Mouse (Mus musculus) MEL (cell line): ENCODE results near the gene Tnnt2. TPM values are rescaled to one million over a fixed set of nuclear protein-coding genes. Genes with fewer than 3 reads are reported as not detected.

ENCODE experiments used
- DNase-seq: peaks from one replicate; pipeline ENCODE4 v3.0.0; 2011; ENCODE audit warnings: low read depth, low spot score
- H3K27ac ChIP-seq: 2 replicates; pipeline ENCODE4 v1.5.1; 2012; ENCODE audit warnings: low read depth, mild to moderate bottlenecking, control low read depth, low read length, moderate library complexity; ENCODE audit not compliant: control insufficient read depth
- H3K27me3 ChIP-seq, 2 experiments: fragments of 150-350 bp in 1 of 2; sonication (generic) in 1 of 2; 2 replicates each; pipeline ENCODE4 v1.6.1; 2012; ENCODE audit warnings: low read length in 2 of 2, mild to moderate bottlenecking in 2 of 2, improper control_type of control experiment in 1 of 2, moderate library complexity in 1 of 2; ENCODE audit not compliant: insufficient read depth in 2 of 2, control insufficient read depth in 1 of 2
- H3K36me3 ChIP-seq, 2 experiments: 2 replicates each; pipeline ENCODE4 v1.6.1; 2012 to 2014; ENCODE audit warnings: low read length in 2 of 2, improper control_type of control experiment in 1 of 2, inconsistent platforms in 1 of 2, mild to moderate bottlenecking in 1 of 2; ENCODE audit not compliant: insufficient read depth in 2 of 2, control insufficient read depth in 1 of 2
- H3K4me1 ChIP-seq, 2 experiments: fragments of 150-350 bp in 1 of 2; sonication (generic) in 1 of 2; 2 replicates each; pipeline ENCODE4 v1.6.1; 2012; ENCODE audit warnings: low read length in 2 of 2, improper control_type of control experiment in 1 of 2, mild to moderate bottlenecking in 1 of 2; ENCODE audit not compliant: insufficient read depth in 2 of 2, control insufficient read depth in 1 of 2
- H3K4me3 ChIP-seq, 2 experiments: fragments of 150-350 bp in 1 of 2; sonication (generic) in 1 of 2; 2 replicates each; pipeline ENCODE4 v1.5.1; 2012; ENCODE audit warnings: low read depth in 2 of 2, low read length in 2 of 2, mild to moderate bottlenecking in 2 of 2, moderate library complexity in 2 of 2, control low read depth in 1 of 2, improper control_type of control experiment in 1 of 2; ENCODE audit not compliant: control insufficient read depth in 1 of 2, insufficient read depth in 1 of 2
- H3K79me2 ChIP-seq: 2 replicates; pipeline ENCODE4 v1.6.1; 2012; ENCODE audit warnings: mild to moderate bottlenecking, low read length, moderate library complexity; ENCODE audit not compliant: control insufficient read depth, poor library complexity, insufficient read depth
- H3K9ac ChIP-seq: 2 replicates; pipeline ENCODE4 v1.6.1; 2012; ENCODE audit warnings: low read depth, mild to moderate bottlenecking, control low read depth, low read length, moderate library complexity; ENCODE audit not compliant: control insufficient read depth, poor library complexity, severe bottlenecking
- H3K9me3 ChIP-seq: fragments of 150-350 bp; sonication (generic); replicated peaks from 2 replicates; pipeline ENCODE4 v1.6.1; 2012; ENCODE audit warnings: mild to moderate bottlenecking, low read length, improper control_type of control experiment, moderate library complexity; ENCODE audit not compliant: insufficient read depth
- CHD1 ChIP-seq: IDR thresholded peaks from 2 replicates; pipeline ENCODE4 v1.6.1; 2012; ENCODE audit warnings: low read depth, mild to moderate bottlenecking, inconsistent platforms, low read length, improper control_type of control experiment
- CTCF ChIP-seq, 3 experiments: IDR thresholded peaks in 2 of 3; conservative IDR thresholded peaks in 1 of 3; 2 replicates each; pipeline ENCODE4 v1.5.1; 2011 to 2012; ENCODE audit warnings: low read length in 3 of 3, low read depth in 2 of 3, mild to moderate bottlenecking in 2 of 3, improper control_type of control experiment in 1 of 3, inconsistent platforms in 1 of 3, mixed read lengths in 1 of 3, moderate library complexity in 1 of 3; ENCODE audit not compliant: control insufficient read depth in 1 of 3, insufficient read depth in 1 of 3, poor library complexity in 1 of 3, severe bottlenecking in 1 of 3
- E2F4 ChIP-seq: IDR thresholded peaks from 2 replicates; pipeline ENCODE4 v1.6.1; 2011; ENCODE audit warnings: low read depth, low read length, improper control_type of control experiment, borderline replicate concordance
- EP300 ChIP-seq, 2 experiments: IDR thresholded peaks; 2 replicates each; pipeline ENCODE4 v1.6.1; 2011; ENCODE audit warnings: improper control_type of control experiment in 2 of 2, low read length in 2 of 2, low read depth in 1 of 2, mild to moderate bottlenecking in 1 of 2
- ETS1 ChIP-seq: IDR thresholded peaks from 2 replicates; pipeline ENCODE4 v1.6.1; 2012; ENCODE audit warnings: low read depth, mild to moderate bottlenecking, inconsistent platforms, low read length, improper control_type of control experiment, moderate library complexity
- HCFC1 ChIP-seq: IDR thresholded peaks from 2 replicates; pipeline ENCODE4 v1.6.1; 2012; ENCODE audit warnings: low read depth, mild to moderate bottlenecking, inconsistent platforms, low read length, improper control_type of control experiment, moderate library complexity
- KAT2A ChIP-seq: conservative IDR thresholded peaks from 2 replicates; pipeline ENCODE4 v1.6.1; 2012; ENCODE audit warnings: low read depth, low read length, improper control_type of control experiment, inconsistent platforms
- MAFK ChIP-seq: IDR thresholded peaks from 2 replicates; pipeline ENCODE4 v1.6.1; 2011; ENCODE audit warnings: low read depth, mild to moderate bottlenecking, low read length, improper control_type of control experiment, borderline replicate concordance
- MAX ChIP-seq: IDR thresholded peaks from 2 replicates; pipeline ENCODE4 v1.6.1; 2011; ENCODE audit warnings: low read length, improper control_type of control experiment
- MEF2A ChIP-seq: IDR thresholded peaks from 2 replicates; pipeline ENCODE4 v1.6.1; 2014; ENCODE audit warnings: low read depth, mild to moderate bottlenecking, inconsistent platforms, low read length, improper control_type of control experiment; ENCODE audit not compliant: poor library complexity, insufficient replicate concordance, severe bottlenecking; ENCODE audit errors: extremely low read depth
- NELFE ChIP-seq: IDR thresholded peaks from 2 replicates; pipeline ENCODE4 v1.6.1; 2011; ENCODE audit warnings: low read depth, low read length, improper control_type of control experiment
- POLR2AphosphoS2 ChIP-seq: IDR thresholded peaks from 2 replicates; pipeline ENCODE4 v1.6.1; 2011; ENCODE audit warnings: low read length, improper control_type of control experiment
- POLR2AphosphoS5 ChIP-seq: IDR thresholded peaks from 2 replicates; pipeline ENCODE4 v1.6.1; 2012; ENCODE audit warnings: low read depth, borderline replicate concordance, mild to moderate bottlenecking, inconsistent platforms, low read length, moderate library complexity, mixed read lengths
- SIN3A ChIP-seq: IDR thresholded peaks from 2 replicates; pipeline ENCODE4 v1.6.1; 2012; ENCODE audit warnings: low read length, improper control_type of control experiment, inconsistent platforms
- SMC3 ChIP-seq: IDR thresholded peaks from 2 replicates; pipeline ENCODE4 v1.6.1; 2011; ENCODE audit warnings: low read depth, low read length, improper control_type of control experiment
- TAL1 ChIP-seq: IDR thresholded peaks from 2 replicates; pipeline ENCODE4 v1.6.1; 2012; ENCODE audit warnings: mild to moderate bottlenecking, inconsistent platforms, low read length, moderate library complexity, mixed read lengths
- UBTF ChIP-seq: IDR thresholded peaks from 2 replicates; pipeline ENCODE4 v1.6.1; 2012; ENCODE audit warnings: low read depth, mild to moderate bottlenecking, inconsistent platforms, low read length, improper control_type of control experiment, moderate library complexity, borderline replicate concordance; ENCODE audit not compliant: insufficient read depth
- USF1 ChIP-seq: IDR thresholded peaks from 2 replicates; pipeline ENCODE4 v1.6.1; 2014; ENCODE audit warnings: low read depth, mild to moderate bottlenecking, inconsistent platforms, low read length, improper control_type of control experiment, moderate library complexity
- USF2 ChIP-seq, 2 experiments: IDR thresholded peaks; 2 replicates each; pipeline ENCODE4 v1.6.1; 2011 to 2012; ENCODE audit warnings: improper control_type of control experiment in 2 of 2, low read length in 2 of 2, borderline replicate concordance in 1 of 2, inconsistent platforms in 1 of 2, low read depth in 1 of 2, mild to moderate bottlenecking in 1 of 2; ENCODE audit not compliant: insufficient read depth in 1 of 2
- ZC3H11A ChIP-seq: IDR thresholded peaks from 2 replicates; pipeline ENCODE4 v1.6.1; 2012; ENCODE audit warnings: low read depth, mild to moderate bottlenecking, inconsistent platforms, low read length, improper control_type of control experiment
- ZKSCAN1 ChIP-seq: IDR thresholded peaks from 2 replicates; pipeline ENCODE4 v1.6.1; 2012; ENCODE audit warnings: low read depth, mild to moderate bottlenecking, inconsistent platforms, low read length, improper control_type of control experiment, moderate library complexity
- ZMIZ1 ChIP-seq: IDR thresholded peaks from 2 replicates; pipeline ENCODE4 v1.6.1; 2012; ENCODE audit warnings: low read depth, mild to moderate bottlenecking, inconsistent platforms, low read length, improper control_type of control experiment, moderate library complexity
- ZNF384 ChIP-seq: IDR thresholded peaks from 2 replicates; pipeline ENCODE4 v1.6.1; 2012; ENCODE audit warnings: low read depth, mild to moderate bottlenecking, inconsistent platforms, low read length, improper control_type of control experiment
- polyA plus RNA-seq, 2 experiments: library from polyadenylated mRNA; stranded (reverse) in 1 of 2; unstranded in 1 of 2; fragments of >175 nt in 1 of 2; fragments of >200 nt in 1 of 2; gene quantifications; 2 replicates each; pipeline versions ENCODE4 v1.2.1 to v1.2.4; 2012; ENCODE audit warnings: low replicate concordance in 2 of 2, low read depth in 1 of 2; ENCODE audit not compliant: insufficient read length in 2 of 2, insufficient read depth in 1 of 2, missing spikeins in 1 of 2
- total RNA-seq: library from RNA; depleted of rRNA; stranded (reverse); fragments of 300-350 nt; gene quantifications from 2 replicates; pipeline ENCODE4 v1.2.3, GENCODE M21; 2012

Gene Tnnt2
- total and polyA plus RNA-seq, 3 experiments, result not detected

GRCm38 (mm10) chr1:135820071-135820470 is 16.1 kb upstream of the Tnnt2 start:
- Histone ChIP-seq H3K9ac (no peak overlapping the region), H3K27me3 (peaks cover 17 to 36% of the 10 kb centered on the region in 2 experiments), H3K79me2 (no peaks in the 10 kb centered on the region), H3K36me3 (no peaks in the 10 kb centered on the region), H3K27ac (no peak overlapping the region), H3K4me1 (no peaks in the 10 kb centered on the region), H3K4me3 (no peak overlapping the region), H3K9me3 (no peaks in the 10 kb centered on the region)
- no peak for DNase-seq
- no peak for TF ChIP-seq POLR2AphosphoS2
- TF ChIP-seq CTCF (IDR thresholded peaks at IDR 0.05 in 2 of 3, conservative IDR thresholded peaks at IDR 0.05 in 1 of 3; ENCODE audit: control insufficient read depth in 1 of 3, insufficient read depth in 1 of 3, low read depth in 2 of 3, low read length in 3 of 3, poor library complexity in 1 of 3, severe bottlenecking in 1 of 3), result no peak
- no peak for TF ChIP-seq NELFE
- TF ChIP-seq ZC3H11A, result no peak
- TF ChIP-seq UBTF, result no peak
- no peak for TF ChIP-seq SIN3A
- no peak for TF ChIP-seq MAX
- TF ChIP-seq USF2 (IDR thresholded peaks at IDR 0.05; ENCODE audit: borderline replicate concordance in 1 of 2, insufficient read depth in 1 of 2, low read depth in 1 of 2, low read length in 2 of 2), result no peak
- no peak for TF ChIP-seq CHD1
- no peak for TF ChIP-seq HCFC1
- TF ChIP-seq KAT2A, result no peak
- TF ChIP-seq ZKSCAN1, result no peak
- no peak for TF ChIP-seq EP300 (IDR thresholded peaks at IDR 0.05; ENCODE audit: low read depth in 1 of 2, low read length in 2 of 2)
- no peak for TF ChIP-seq MEF2A

- Histone ChIP-seq H3K36me3 (no peaks in the 10 kb centered on the region), H3K27me3 (peaks cover 13 to 37% of the 10 kb centered on the region in 2 experiments)
- DNase-seq, result no peak
Observed at GRCm38 (mm10) chr1:135820736-135821364, 15.3 kb upstream of the Tnnt2 start.

More at GRCm38 (mm10) chr1:135820736-135821364, 15.3 kb upstream of the Tnnt2 start:
- Histone ChIP-seq H3K4me3 (no peak overlapping the region), H3K4me1 (no peaks in the 10 kb centered on the region), H3K9me3 (no peaks in the 10 kb centered on the region), H3K9ac (no peak overlapping the region), H3K79me2 (no peaks in the 10 kb centered on the region), H3K27ac (no peak overlapping the region)
- TF ChIP-seq MEF2A (no peak), CTCF (IDR thresholded peaks at IDR 0.05 in 2 of 3, conservative IDR thresholded peaks at IDR 0.05 in 1 of 3; ENCODE audit: control insufficient read depth in 1 of 3, insufficient read depth in 1 of 3, low read depth in 2 of 3, low read length in 3 of 3, poor library complexity in 1 of 3, severe bottlenecking in 1 of 3) (no peak), MAFK (no peak), ETS1 (no peak), ZNF384 (no peak), NELFE (no peak), SIN3A (no peak), E2F4 (no peak), ZMIZ1 (no peak), SMC3 (no peak), TAL1 (no peak), EP300 (IDR thresholded peaks at IDR 0.05; ENCODE audit: low read depth in 1 of 2, low read length in 2 of 2) (no peak), KAT2A (no peak), POLR2AphosphoS5 (no peak), USF1 (no peak)
